Mouse (Mus musculus) urinary bladder, postnatal 0 days (tissue): ENCODE measurements around the gene Gtf2f2. TPM values are rescaled to one million over a fixed set of nuclear protein-coding genes. Genes with fewer than 3 reads are reported as not detected.

Source experiments
- polyA plus RNA-seq: library from polyadenylated mRNA; unstranded; fragments of >200 nt; fragmentation: Nextera tagmentation; extraction: Ambion mirVana; gene quantifications from 2 replicates; pipeline ENCODE4 v1.2.1, GENCODE M21; 2015

Gene Gtf2f2
- 27.1 and 28.9 TPM in 2 replicates for polyA plus RNA-seq

GRCm38 (mm10) chr14:76010102-76011061 lies at the start of gene Gtf2f2:
Gtf2f2 (minus strand) TSS chr14:76010865.

DNA sequence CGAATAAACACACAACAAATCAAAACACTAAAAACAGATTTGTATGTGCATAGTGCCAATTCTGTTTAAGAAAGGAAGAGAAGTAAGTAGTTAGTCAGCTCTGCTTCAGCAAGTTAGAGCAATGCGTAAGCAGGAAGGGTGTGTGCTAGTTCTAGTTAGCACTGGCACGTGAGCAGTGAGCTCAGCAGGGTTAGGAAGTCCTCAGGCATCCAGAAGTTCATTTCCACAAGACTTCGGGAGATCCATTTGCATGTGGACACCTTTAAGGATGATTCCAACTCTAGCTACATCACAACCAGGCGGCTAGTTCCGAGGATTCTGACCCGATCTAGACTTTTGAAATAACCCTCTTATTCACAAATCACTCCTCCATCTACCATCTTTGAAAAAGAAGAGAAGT lies 55.9 kb downstream of the Gtf2f2 start, which contains the start of gene Kctd4:
Kctd4 (plus strand) TSS at position 244 of the 400 bp plus-strand sequence.

Other genes starting within 250 kb of the Gtf2f2 start
- 2.4 and 2.6 TPM in 2 replicates for gene Slc25a30, start 223.8 kb downstream of the Gtf2f2 start, polyA plus RNA-seq
- gene Tpt1, start 165.8 kb downstream of the Gtf2f2 start, polyA plus RNA-seq = 1,168 and 1,216 TPM in 2 replicates
- 0.07 and 0.16 TPM in 2 replicates for gene Kctd4, start 55.9 kb downstream of the Gtf2f2 start, polyA plus RNA-seq
- 5.8 and 5.9 TPM in 2 replicates for gene Gpalpp1, start 99.9 kb upstream of the Gtf2f2 start, polyA plus RNA-seq
- 6.6 and 6.7 TPM in 2 replicates for gene Nufip1, start 100.0 kb upstream of the Gtf2f2 start, polyA plus RNA-seq